Mouse (Mus musculus) hindbrain, embryonic 11.5 days (tissue): ENCODE results near the gene Olfr1339. TPM values are rescaled to one million over a fixed set of nuclear protein-coding genes. Genes with fewer than 3 reads are reported as not detected.

ENCODE experiments used
- ATAC-seq: fragments of 200-750 bp; cut with Nextera tagmentation; 2 replicates; pipeline ENCODE4 v1.8.0; 2017; ENCODE audit warnings: mild to moderate bottlenecking, moderate TSS enrichment, moderate library complexity; ENCODE audit not compliant: low FRiP score
- DNase-seq: peaks from one replicate; pipeline ENCODE4 v3.0.0-alpha.2; 2015; ENCODE audit warnings: low spot score
- H3K27ac ChIP-seq: fragments of 300-500 bp; sonication (generic); 2 replicates; pipeline ENCODE4 v1.5.1; 2014; ENCODE audit warnings: mild to moderate bottlenecking, low read depth, low read length
- H3K27me3 ChIP-seq: fragments of 300-500 bp; sonication (generic); 2 replicates; pipeline ENCODE4 v1.6.1; 2014; ENCODE audit warnings: mild to moderate bottlenecking, low read length, moderate library complexity, mixed read lengths; ENCODE audit not compliant: control insufficient read depth, insufficient read depth
- H3K36me3 ChIP-seq: fragments of 300-500 bp; sonication (generic); 2 replicates; pipeline ENCODE4 v1.6.1; 2014; ENCODE audit warnings: mild to moderate bottlenecking, low read length, moderate library complexity, mixed read lengths; ENCODE audit not compliant: control insufficient read depth, insufficient read depth
- H3K4me1 ChIP-seq: fragments of 300-500 bp; sonication (generic); replicated peaks from 2 replicates; pipeline ENCODE4 v1.6.1; 2014; ENCODE audit warnings: low read length, mixed read lengths; ENCODE audit not compliant: control insufficient read depth, insufficient read depth
- H3K4me2 ChIP-seq: fragments of 300-500 bp; sonication (generic); replicated peaks from 2 replicates; pipeline ENCODE4 v1.6.1; 2014; ENCODE audit warnings: mild to moderate bottlenecking, low read depth, low read length
- H3K4me3 ChIP-seq: fragments of 300-500 bp; sonication (generic); 2 replicates; pipeline ENCODE4 v1.5.1; 2014; ENCODE audit warnings: low read depth, low read length
- H3K9ac ChIP-seq: fragments of 300-500 bp; sonication (generic); 2 replicates; pipeline ENCODE4 v1.6.1; 2014; ENCODE audit warnings: low read depth, low read length
- H3K9me3 ChIP-seq: fragments of 300-500 bp; sonication (generic); 2 replicates; pipeline ENCODE4 v1.6.1; 2016; ENCODE audit warnings: low read length; ENCODE audit not compliant: control insufficient read depth
- WGBS: fragments of 180-500 bp; shearing (Covaris S2); extraction: QIAGEN DNeasy Blood & Tissue Kit; methylation state at CpG from one replicate; pipeline ENCODE4 v1.1.7; 2014; 5-methylcytosine and 5-hydroxymethylcytosine counted together
- polyA plus RNA-seq: library from polyadenylated mRNA; unstranded; fragments of >200 nt; fragmentation: Nextera tagmentation; extraction: Ambion mirVana; gene quantifications from 2 replicates; pipeline ENCODE4 v1.2.1, GENCODE M21; 2014

The Olfr1339 gene
- polyA plus RNA-seq, 1 experiment from 2014 or later = not detected

GRCm38 (mm10) chr4:118721742-118722483, 10.1 kb upstream of the Olfr1339 start:
- Histone ChIP-seq H3K9ac (no peak overlapping the region), H3K4me3 (no peak overlapping the region), H3K27me3 (no peaks in the 10 kb centered on the region), H3K27ac (no peak overlapping the region), H3K36me3 (no peaks in the 10 kb centered on the region), H3K4me2 (no peak overlapping the region), H3K4me1 (no peaks in the 10 kb centered on the region), H3K9me3 (no peaks in the 10 kb centered on the region)
- WGBS = 57% methylated on average over 10 of the region's 10 CpGs
- peak; percentile 49 for DNase-seq
- no peak for ATAC-seq

GRCm38 (mm10) chr4:118739574-118739973, 7.6 kb downstream of the Olfr1339 start:
- Histone ChIP-seq H3K27me3 (peaks cover 3% of the 10 kb centered on the region), H3K9ac (no peak overlapping the region), H3K9me3 (no peaks in the 10 kb centered on the region), H3K4me1 (no peaks in the 10 kb centered on the region), H3K27ac (no peak overlapping the region), H3K4me2 (no peak overlapping the region), H3K36me3 (no peaks in the 10 kb centered on the region), H3K4me3 (no peak overlapping the region)
- no peak for ATAC-seq
- DNase-seq = no peak
- WGBS = 67% methylated on average over 3 of the region's 3 CpGs

GRCm38 (mm10) chr4:118740988-118741698, 9.2 kb downstream of the Olfr1339 start:
- ATAC-seq = no peak
- no peaks in the 10 kb centered on the region for H3K36me3 ChIP-seq
- H3K27ac ChIP-seq = no peak overlapping the region
- H3K4me1 ChIP-seq = no peaks in the 10 kb centered on the region
- peaks cover 3% of the 10 kb centered on the region for H3K27me3 ChIP-seq
- peak; percentile 0 for DNase-seq
- WGBS = 4% methylated on average over 11 of the region's 11 CpGs
- H3K4me3 ChIP-seq = no peak overlapping the region
- no peaks in the 10 kb centered on the region; the same call in 1 of the 2 replicates for H3K9me3 ChIP-seq
- no peak overlapping the region for H3K4me2 ChIP-seq
- H3K9ac ChIP-seq = no peak overlapping the region

GRCm38 (mm10) chr4:118741881-118742280, 9.9 kb downstream of the Olfr1339 start:
- DNase-seq = no peak
- Histone ChIP-seq H3K27ac (no peak overlapping the region), H3K36me3 (no peaks in the 10 kb centered on the region), H3K9ac (no peak overlapping the region), H3K4me1 (no peaks in the 10 kb centered on the region), H3K4me2 (no peak overlapping the region), H3K9me3 (no peaks in the 10 kb centered on the region; the same call in 1 of the 2 replicates), H3K4me3 (no peak overlapping the region), H3K27me3 (peaks cover 3% of the 10 kb centered on the region)
- WGBS = 6% methylated on average over 16 of the region's 16 CpGs
- ATAC-seq = no peak

GRCm38 (mm10) chr4:118758637-118759036, 26.7 kb downstream of the Olfr1339 start, which contains the start of gene Olfr1338:
Gene Olfr1338 (minus strand): TSS chr4:118758737.
- 81% methylated on average over 1 of the region's 1 CpGs for WGBS
- Histone ChIP-seq H3K9me3 (no peaks in the 10 kb centered on the region), H3K4me2 (no peak within 1 kb of the TSS), H3K4me3 (no peak within 1 kb of the TSS), H3K4me1 (no peaks in the 10 kb centered on the region), H3K9ac (no peak within 1 kb of the TSS), H3K27me3 (no peaks in the 10 kb centered on the region), H3K27ac (no peak within 1 kb of the TSS), H3K36me3 (no peaks in the 10 kb centered on the region)
- no peak for ATAC-seq
- no peak for DNase-seq

- DNase-seq (no peak), ATAC-seq (no peak)
- H3K9me3 ChIP-seq = no peaks in the 10 kb centered on the region
- no peak within 1 kb of the TSS for H3K9ac ChIP-seq
- no peaks in the 10 kb centered on the region for H3K36me3 ChIP-seq
- H3K4me3 ChIP-seq = no peak within 1 kb of the TSS
- 80% methylated on average over 2 of the region's 2 CpGs for WGBS
- H3K27ac ChIP-seq = no peak within 1 kb of the TSS
- no peaks in the 10 kb centered on the region for H3K4me1 ChIP-seq
- no peak within 1 kb of the TSS for H3K4me2 ChIP-seq
- no peaks in the 10 kb centered on the region for H3K27me3 ChIP-seq
These were observed 50.5 kb downstream of the Olfr1339 start, which contains the start of gene Olfr1337 for GRCm38 (mm10) chr4:118782486-118782885. Gene Olfr1337 (minus strand): TSS chr4:118782586.

Other genes starting within 250 kb of the Olfr1339 start
- gene Tie1, start 242.1 kb upstream of the Olfr1339 start, polyA plus RNA-seq = 8.8 and 12.2 TPM in 2 replicates
- gene 2610528J11Rik, start 205.2 kb upstream of the Olfr1339 start, polyA plus RNA-seq = 0.77 and 2.1 TPM in 2 replicates
- gene Tmem125, start 188.1 kb upstream of the Olfr1339 start, polyA plus RNA-seq = 0.40 and 0.46 TPM in 2 replicates
- 1.5 and 2.0 TPM in 2 replicates for gene Cfap57, start 111.4 kb upstream of the Olfr1339 start, polyA plus RNA-seq
- 192 and 193 TPM in 2 replicates for gene Ebna1bp2, start 111.4 kb upstream of the Olfr1339 start, polyA plus RNA-seq
- not detected in 2 replicates for gene Olfr62, start 73.2 kb upstream of the Olfr1339 start, polyA plus RNA-seq
- gene Olfr1342, start 39.4 kb upstream of the Olfr1339 start, polyA plus RNA-seq = not detected in 2 replicates
- not detected in 2 replicates for gene Olfr1341, start 28.7 kb upstream of the Olfr1339 start, polyA plus RNA-seq
- gene Olfr1340, start 12.0 kb upstream of the Olfr1339 start, polyA plus RNA-seq = not detected in 2 replicates
- not detected in 2 replicates for gene Olfr1338, start 26.6 kb downstream of the Olfr1339 start, polyA plus RNA-seq
- not detected in 2 replicates for gene Olfr1337, start 50.4 kb downstream of the Olfr1339 start, polyA plus RNA-seq
- gene Olfr1335, start 77.8 kb downstream of the Olfr1339 start, polyA plus RNA-seq = not detected in 2 replicates
- not detected in 2 replicates for gene Olfr1333, start 104.1 kb downstream of the Olfr1339 start, polyA plus RNA-seq
- gene Olfr1331, start 132.5 kb downstream of the Olfr1339 start, polyA plus RNA-seq = not detected in 2 replicates
- not detected in 2 replicates for gene Olfr1330, start 156.4 kb downstream of the Olfr1339 start, polyA plus RNA-seq
- gene Olfr1329, start 185.3 kb downstream of the Olfr1339 start, polyA plus RNA-seq = not detected in 2 replicates
- 0.07 TPM in 1 of 2 replicates, not detected in the other for gene Olfr1328, start 206.4 kb downstream of the Olfr1339 start, polyA plus RNA-seq
- not detected in 2 replicates for gene Lao1, start 229.4 kb downstream of the Olfr1339 start, polyA plus RNA-seq